Mouse (Mus musculus) E14TG2a.4 (cell line): ENCODE measurements around the gene Slc4a2.

Source experiments
- CTCF ChIP-seq: conservative IDR thresholded peaks from 2 replicates; pipeline ENCODE4 v1.5.1; 2014; ENCODE audit warnings: low read length
- NANOG ChIP-seq: IDR thresholded peaks from 2 replicates; pipeline ENCODE4 v1.6.1; 2014; ENCODE audit warnings: borderline replicate concordance, low read length, mixed read lengths

GRCm38 (mm10) chr5:24445428-24446080 is 21.9 kb downstream of the Slc4a2 start:
- TF ChIP-seq CTCF, result no peak
- TF ChIP-seq NANOG, result no peak
